Mouse (Mus musculus) intestine, embryonic 14.5 days (tissue): ENCODE results near the gene Parp12. TPM values are rescaled to one million over a fixed set of nuclear protein-coding genes. Genes with fewer than 3 reads are reported as not detected.

Source experiments
- ATAC-seq: fragments of 200-750 bp; cut with Nextera tagmentation; replicated peaks from 2 replicates; pipeline ENCODE4 v1.8.0; 2017; ENCODE audit warnings: low read depth, moderate number of reproducible peaks, moderate TSS enrichment, moderate library complexity; ENCODE audit not compliant: low FRiP score, low TSS enrichment
- DNase-seq: peaks from one replicate; pipeline ENCODE4 v3.0.0-alpha.2; 2018; ENCODE audit warnings: low spot score
- H3K27ac ChIP-seq: fragments of 300-500 bp; sonication (generic); 2 replicates; pipeline ENCODE4 v1.5.1; 2014; ENCODE audit warnings: low read depth, mild to moderate bottlenecking, control low read depth
- H3K27me3 ChIP-seq: fragments of 300-500 bp; sonication (generic); replicated peaks from 2 replicates; pipeline ENCODE4 v1.6.1; 2014; ENCODE audit warnings: low read length, control low read depth; ENCODE audit not compliant: control insufficient read depth, insufficient read depth
- H3K36me3 ChIP-seq: fragments of 300-500 bp; sonication (generic); 2 replicates; pipeline ENCODE4 v1.6.1; 2014; ENCODE audit warnings: low read length, control low read depth; ENCODE audit not compliant: control insufficient read depth, insufficient read depth
- H3K4me1 ChIP-seq: fragments of 300-500 bp; sonication (generic); replicated peaks from 2 replicates; pipeline ENCODE4 v1.6.1; 2014; ENCODE audit warnings: low read length, control low read depth, mixed read lengths; ENCODE audit not compliant: control insufficient read depth, insufficient read depth
- H3K4me2 ChIP-seq: fragments of 300-500 bp; sonication (generic); 2 replicates; pipeline ENCODE4 v1.6.1; 2014; ENCODE audit warnings: low read length
- H3K4me3 ChIP-seq: fragments of 300-500 bp; sonication (generic); 2 replicates; pipeline ENCODE4 v1.5.1; 2014; ENCODE audit warnings: low read depth, low read length, control low read depth, mixed read lengths
- H3K9ac ChIP-seq: fragments of 300-500 bp; sonication (generic); 2 replicates; pipeline ENCODE4 v1.6.1; 2014; ENCODE audit warnings: mild to moderate bottlenecking, low read length
- H3K9me3 ChIP-seq: fragments of 300-500 bp; sonication (generic); 2 replicates; pipeline ENCODE4 v1.6.1; 2016; ENCODE audit warnings: low read length, control low read depth; ENCODE audit not compliant: control insufficient read depth
- WGBS: fragments of 180-500 bp; shearing (Covaris S2); extraction: QIAGEN DNeasy Blood & Tissue Kit; methylation state at CpG from one replicate; pipeline ENCODE4 v1.1.7; 2014; 5-methylcytosine and 5-hydroxymethylcytosine counted together
- polyA plus RNA-seq: library from polyadenylated mRNA; unstranded; fragments of >200 nt; fragmentation: Nextera tagmentation; extraction: Ambion mirVana; gene quantifications from 2 replicates; pipeline ENCODE4 v1.2.1, GENCODE M21; 2014

Parp12 gene
- polyA plus RNA-seq, 1 experiment from 2014 or later = 10.1 TPM

GRCm38 (mm10) chr6:39066935-39067578 is 51.1 kb downstream of the Parp12 start:
- Histone ChIP-seq H3K9me3 (no peaks in the 10 kb centered on the region), H3K27ac (no peak overlapping the region), H3K4me3 (no peak overlapping the region), H3K4me1 (no peaks in the 10 kb centered on the region), H3K27me3 (no peaks in the 10 kb centered on the region), H3K4me2 (no peak overlapping the region), H3K9ac (no peak overlapping the region), H3K36me3 (no peaks in the 10 kb centered on the region)
- DNase-seq = peak; percentile 92
- ATAC-seq = peak; percentile 66; the same call in 1 of the 2 replicates
- 48% methylated on average over 12 of the region's 12 CpGs for WGBS

DNA sequence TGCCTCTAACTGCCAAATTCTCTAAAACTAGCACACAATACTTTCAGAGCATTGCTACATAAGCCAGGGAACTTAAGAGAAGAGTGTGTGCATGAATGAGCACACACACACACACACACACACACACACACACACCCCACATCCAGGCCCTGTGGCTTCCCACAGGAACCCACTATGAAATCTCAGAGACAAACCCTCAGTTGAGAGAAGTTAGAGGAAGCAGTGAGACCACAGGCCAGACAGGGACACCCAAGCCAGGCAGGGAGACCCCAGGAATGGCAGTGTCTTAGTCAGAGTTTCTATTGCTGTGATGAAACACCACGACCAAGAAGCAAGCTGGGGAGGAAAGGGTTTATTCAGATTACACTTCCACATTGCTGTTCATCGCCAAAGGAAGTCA is 54.6 kb downstream of the Parp12 start:
- H3K9ac ChIP-seq = no peak overlapping the region
- 61% methylated on average over 2 of the region's 2 CpGs for whole genome bisulfite sequencing
- DNase-seq = no peak
- no peak overlapping the region for H3K4me3 ChIP-seq
- H3K36me3 ChIP-seq = no peaks in the 10 kb centered on the region
- no peaks in the 10 kb centered on the region for H3K9me3 ChIP-seq
- ATAC-seq = no peak
- H3K27ac ChIP-seq = no peak overlapping the region
- peaks cover 23% of the 10 kb centered on the region for H3K4me1 ChIP-seq
- H3K27me3 ChIP-seq = no peaks in the 10 kb centered on the region
- no peak overlapping the region for H3K4me2 ChIP-seq

- Histone ChIP-seq H3K36me3 (no peaks in the 10 kb centered on the region), H3K9me3 (no peaks in the 10 kb centered on the region), H3K4me1 (peaks cover 23% of the 10 kb centered on the region), H3K9ac (no peak overlapping the region), H3K27ac (no peak overlapping the region), H3K27me3 (no peaks in the 10 kb centered on the region), H3K4me3 (no peak overlapping the region), H3K4me2 (no peak overlapping the region)
- no peak for DNase-seq
- ATAC-seq = no peak
- WGBS = 28% methylated on average over 4 of the region's 4 CpGs
Measured at GRCm38 (mm10) chr6:39061180-39061579, 57.0 kb downstream of the Parp12 start.

DNA sequence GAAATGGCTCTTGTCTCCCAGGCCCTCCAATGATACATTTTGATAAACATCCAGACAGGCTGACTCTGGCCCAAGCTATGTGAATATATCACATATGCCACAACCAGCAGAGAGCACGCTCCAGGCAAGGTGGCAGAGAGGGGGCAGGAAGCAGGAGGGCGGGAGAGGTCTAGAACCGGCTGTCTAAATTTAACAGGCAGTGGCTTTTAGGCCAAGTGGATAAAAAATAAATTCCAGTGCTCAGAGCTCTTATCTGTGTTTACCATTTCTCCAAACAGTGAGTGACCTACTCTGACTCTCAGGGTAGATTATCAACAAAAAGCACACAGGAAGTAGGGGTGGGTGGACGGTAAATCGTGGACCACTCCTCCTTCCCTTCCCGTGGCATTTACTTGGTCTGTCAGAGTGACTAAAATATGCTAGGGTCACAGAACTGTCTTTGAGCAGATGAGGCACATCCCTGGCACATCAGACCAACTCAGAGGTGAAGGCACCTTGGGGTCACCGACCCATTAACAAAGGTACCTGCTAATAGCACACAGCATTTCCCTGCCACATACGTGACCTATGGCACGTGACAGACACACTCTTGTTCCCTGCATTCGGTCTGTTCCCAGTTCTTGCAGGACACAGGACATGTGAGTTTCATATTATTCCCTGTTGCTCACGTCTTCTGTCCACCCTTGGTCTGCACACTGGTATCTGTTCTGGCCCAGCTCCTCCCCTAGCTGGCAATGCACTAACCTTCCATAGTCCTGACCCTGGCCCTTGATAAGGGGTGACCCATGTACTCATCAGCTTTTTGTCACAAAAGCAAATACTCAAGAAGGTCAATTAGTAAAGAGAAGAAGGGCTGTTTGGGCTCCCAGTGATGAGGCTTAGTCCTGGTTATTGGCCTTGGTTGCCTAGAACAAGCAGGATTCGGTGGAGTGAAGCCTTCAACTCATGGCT is 58.3 kb downstream of the Parp12 start:
- ATAC-seq = peak; percentile 30; the same call in 1 of the 2 replicates
- Histone ChIP-seq H3K27me3 (no peaks in the 10 kb centered on the region), H3K4me1 (peaks cover 25% of the 10 kb centered on the region), H3K36me3 (no peaks in the 10 kb centered on the region), H3K4me2 (no peak overlapping the region), H3K9me3 (no peaks in the 10 kb centered on the region), H3K9ac (no peak overlapping the region), H3K4me3 (no peak overlapping the region), H3K27ac (peak overlapping the region; percentile 18; the same call in 1 of the 2 replicates)
- no peak for DNase-seq
- 26% methylated on average over 12 of the region's 12 CpGs for WGBS

DNA sequence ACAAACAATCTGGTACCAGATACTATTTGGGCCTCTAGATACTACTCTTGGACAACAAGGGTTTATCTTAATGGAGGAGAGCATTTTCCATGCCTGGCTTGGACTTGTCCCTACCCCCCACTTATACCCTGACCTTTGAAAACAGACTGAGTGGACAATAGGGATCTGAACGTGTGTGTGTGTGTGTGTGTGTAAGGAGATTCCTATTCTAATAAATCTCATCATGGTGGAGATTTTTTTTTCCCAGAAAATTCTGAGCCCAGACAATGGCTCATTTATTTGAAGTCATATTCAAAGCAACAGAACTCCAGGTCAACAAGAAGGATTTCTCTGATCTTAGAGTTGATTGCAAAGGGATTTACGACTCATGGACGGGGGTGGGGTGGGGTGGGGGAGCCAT is 59.2 kb downstream of the Parp12 start:
- H3K36me3 ChIP-seq = no peaks in the 10 kb centered on the region
- H3K9me3 ChIP-seq = no peaks in the 10 kb centered on the region
- H3K27me3 ChIP-seq = no peaks in the 10 kb centered on the region
- ATAC-seq (no peak), DNase-seq (no peak)
- no peak overlapping the region for H3K4me2 ChIP-seq
- no peak overlapping the region for H3K4me3 ChIP-seq
- WGBS = 16% methylated on average over 3 of the region's 3 CpGs
- H3K27ac ChIP-seq = no peak overlapping the region; the same call in 1 of the 2 replicates
- H3K4me1 ChIP-seq = peaks cover 25% of the 10 kb centered on the region
- H3K9ac ChIP-seq = no peak overlapping the region

DNA sequence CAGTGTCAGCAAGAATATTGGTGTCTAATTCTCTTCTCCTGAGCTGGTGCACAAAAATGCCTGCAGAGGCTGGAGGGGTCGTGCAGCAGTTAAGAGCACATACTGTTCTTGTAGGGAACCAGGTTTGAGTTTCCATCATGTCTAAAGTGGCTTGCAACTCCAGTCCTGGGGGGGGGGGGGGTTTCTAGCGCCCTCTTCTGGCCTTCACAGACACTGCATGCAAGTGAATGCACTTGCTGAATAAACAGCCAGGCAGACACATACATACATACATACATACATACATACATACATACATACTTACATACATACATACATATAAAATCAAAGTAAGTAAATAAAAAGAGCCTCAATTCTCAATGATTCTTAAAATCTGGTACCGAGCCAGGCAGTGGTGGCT is 59.8 kb downstream of the Parp12 start:
- Histone ChIP-seq H3K4me2 (no peak overlapping the region), H3K9ac (no peak overlapping the region), H3K9me3 (no peaks in the 10 kb centered on the region), H3K4me3 (no peak overlapping the region), H3K27me3 (no peaks in the 10 kb centered on the region), H3K4me1 (peaks cover 25% of the 10 kb centered on the region), H3K36me3 (no peaks in the 10 kb centered on the region), H3K27ac (no peak overlapping the region)
- no peak for ATAC-seq
- WGBS = 45% methylated on average over 3 of the region's 3 CpGs
- DNase-seq = no peak

DNA sequence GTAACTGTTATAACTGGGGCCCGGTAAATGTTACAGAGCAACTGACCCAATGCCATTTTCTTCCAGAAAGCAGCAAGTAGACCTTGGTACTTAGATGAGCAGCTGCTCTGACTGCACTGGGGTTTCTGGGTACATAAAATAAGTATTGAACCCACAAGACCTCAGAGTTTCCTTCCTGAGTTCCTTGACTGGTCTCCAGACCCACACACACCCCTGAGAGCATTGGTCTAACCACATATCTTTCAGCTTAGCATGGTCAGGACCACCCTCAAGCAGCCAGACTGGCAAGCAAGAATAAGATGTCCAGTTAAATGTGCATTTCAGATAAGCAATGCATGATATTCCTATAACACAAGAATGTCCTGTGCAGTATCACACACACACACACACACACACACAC is 61.0 kb downstream of the Parp12 start:
- no peak overlapping the region for H3K4me2 ChIP-seq
- ATAC-seq (no peak), DNase-seq (no peak)
- WGBS = 66% methylated on average over 1 of the region's 1 CpGs
- H3K4me1 ChIP-seq = peaks cover 25% of the 10 kb centered on the region
- no peak overlapping the region for H3K9ac ChIP-seq
- H3K27ac ChIP-seq = no peak overlapping the region
- no peaks in the 10 kb centered on the region for H3K9me3 ChIP-seq
- H3K27me3 ChIP-seq = no peaks in the 10 kb centered on the region
- no peak overlapping the region for H3K4me3 ChIP-seq
- H3K36me3 ChIP-seq = no peaks in the 10 kb centered on the region

DNA sequence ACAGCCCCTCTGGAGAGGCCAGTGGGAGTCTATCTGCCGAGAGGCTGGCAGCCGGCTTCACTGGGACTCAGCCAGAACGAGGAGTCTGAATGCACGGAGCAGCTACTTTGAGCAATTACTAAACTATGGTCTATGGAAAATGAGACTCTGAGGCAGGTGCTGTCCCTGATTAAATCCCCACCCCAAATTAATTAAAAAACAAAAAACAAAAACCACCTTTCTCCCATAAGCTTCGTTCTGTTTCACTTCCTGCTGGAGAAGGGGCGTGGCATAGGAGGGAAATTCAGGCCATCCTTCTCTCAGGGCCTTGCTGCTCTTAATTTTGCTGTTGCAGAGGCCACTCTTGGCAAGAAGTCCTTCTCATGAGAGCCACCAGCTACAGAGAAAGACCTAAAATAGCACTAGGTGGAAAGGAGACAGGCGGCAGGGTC is 62.3 kb downstream of the Parp12 start:
- no peak overlapping the region for H3K4me3 ChIP-seq
- H3K4me1 ChIP-seq = peaks cover 22% of the 10 kb centered on the region
- WGBS = 47% methylated on average over 7 of the region's 7 CpGs
- no peaks in the 10 kb centered on the region for H3K27me3 ChIP-seq
- ATAC-seq (no peak), DNase-seq (no peak)
- H3K9me3 ChIP-seq = no peaks in the 10 kb centered on the region
- H3K9ac ChIP-seq = no peak overlapping the region
- H3K27ac ChIP-seq = no peak overlapping the region
- no peak overlapping the region for H3K4me2 ChIP-seq
- no peaks in the 10 kb centered on the region for H3K36me3 ChIP-seq
